Mouse (Mus musculus) liver, embryonic 11.5 days (tissue): ENCODE results near the gene Mta2. TPM values are rescaled to one million over a fixed set of nuclear protein-coding genes. Genes with fewer than 3 reads are reported as not detected.

Source experiments
- ATAC-seq: fragments of 200-750 bp; cut with Nextera tagmentation; replicated peaks from 2 replicates; pipeline ENCODE4 v1.8.0; 2017; ENCODE audit warnings: moderate number of reproducible peaks, mild to moderate bottlenecking, moderate TSS enrichment, moderate library complexity; ENCODE audit not compliant: low FRiP score
- DNase-seq: peaks from one replicate; pipeline ENCODE4 v3.0.0-alpha.2; 2017; ENCODE audit warnings: low spot score
- H3K27ac ChIP-seq: fragments of 300-500 bp; sonication (generic); 2 replicates; pipeline ENCODE4 v1.5.1; 2014; ENCODE audit warnings: mild to moderate bottlenecking, low read depth, low read length, control low read depth
- H3K27me3 ChIP-seq: fragments of 300-500 bp; sonication (generic); replicated peaks from 2 replicates; pipeline ENCODE4 v1.6.1; 2014; ENCODE audit warnings: low read length, mixed read lengths; ENCODE audit not compliant: control insufficient read depth, insufficient read depth
- H3K36me3 ChIP-seq: fragments of 300-500 bp; sonication (generic); 2 replicates; pipeline ENCODE4 v1.6.1; 2014; ENCODE audit warnings: mild to moderate bottlenecking, low read length, moderate library complexity, mixed read lengths; ENCODE audit not compliant: control insufficient read depth, insufficient read depth
- H3K4me1 ChIP-seq: fragments of 300-500 bp; sonication (generic); replicated peaks from 2 replicates; pipeline ENCODE4 v1.6.1; 2014; ENCODE audit warnings: low read length, mixed read lengths; ENCODE audit not compliant: control insufficient read depth, insufficient read depth
- H3K4me2 ChIP-seq: fragments of 300-500 bp; sonication (generic); 2 replicates; pipeline ENCODE4 v1.6.1; 2014; ENCODE audit warnings: mild to moderate bottlenecking, control low read depth, moderate library complexity
- H3K4me3 ChIP-seq: fragments of 300-500 bp; sonication (generic); 2 replicates; pipeline ENCODE4 v1.5.1; 2014; ENCODE audit warnings: low read depth, low read length, control low read depth
- H3K9ac ChIP-seq: fragments of 300-500 bp; sonication (generic); 2 replicates; pipeline ENCODE4 v1.6.1; 2014; ENCODE audit warnings: low read depth, low read length, control low read depth
- H3K9me3 ChIP-seq: fragments of 300-500 bp; sonication (generic); 2 replicates; pipeline ENCODE4 v1.6.1; 2016; ENCODE audit warnings: low read length, inconsistent platforms, mixed read lengths; ENCODE audit not compliant: control insufficient read depth
- WGBS: fragments of 180-500 bp; shearing (Covaris S2); extraction: QIAGEN DNeasy Blood & Tissue Kit; methylation state at CpG from one replicate; pipeline ENCODE4 v1.1.7; 2014; 5-methylcytosine and 5-hydroxymethylcytosine counted together
- polyA plus RNA-seq: library from polyadenylated mRNA; unstranded; fragments of >200 nt; fragmentation: Nextera tagmentation; extraction: Ambion mirVana; gene quantifications from 2 replicates; pipeline ENCODE4 v1.2.1, GENCODE M21; 2014

The Mta2 gene
- polyA plus RNA-seq, 1 experiment from 2014 or later, result 75.6 TPM

DNA sequence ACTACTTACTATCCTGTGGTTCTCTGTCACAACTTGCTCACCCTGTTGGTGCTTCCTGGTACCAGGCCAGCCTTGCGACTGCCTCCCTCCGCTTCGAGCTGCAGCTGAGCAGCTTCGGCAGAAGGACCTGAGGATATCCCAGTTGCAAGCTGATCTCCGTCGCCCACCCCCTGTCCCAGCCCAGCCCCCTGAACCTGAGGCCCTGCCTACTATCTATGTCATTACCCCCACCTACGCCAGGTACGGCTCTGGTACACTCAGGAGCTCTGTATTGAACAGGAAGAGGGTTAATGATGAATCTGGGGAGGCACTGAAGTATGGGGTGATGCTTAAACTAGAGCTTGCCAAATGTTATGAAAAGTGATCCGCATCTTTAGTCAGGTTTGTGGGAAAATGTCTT, 19.9 kb upstream of the Mta2 start:
- Histone ChIP-seq H3K9me3 (no peaks in the 10 kb centered on the region), H3K4me2 (peak overlapping the region; percentile 81), H3K4me3 (peak overlapping the region; percentile 84), H3K27ac (peak overlapping the region; percentile 90; the same call in 1 of the 2 replicates), H3K36me3 (peaks cover 12% of the 10 kb centered on the region; the same call in 1 of the 2 replicates), H3K4me1 (peaks cover 18% of the 10 kb centered on the region), H3K9ac (0 out of 2 replicates have a peak overlapping the region, but pooled peaks have one; percentile 34), H3K27me3 (no peaks in the 10 kb centered on the region)
- DNase-seq, result no peak
- no peak for ATAC-seq
- WGBS, result 74% methylated on average over 9 of the region's 9 CpGs

DNA sequence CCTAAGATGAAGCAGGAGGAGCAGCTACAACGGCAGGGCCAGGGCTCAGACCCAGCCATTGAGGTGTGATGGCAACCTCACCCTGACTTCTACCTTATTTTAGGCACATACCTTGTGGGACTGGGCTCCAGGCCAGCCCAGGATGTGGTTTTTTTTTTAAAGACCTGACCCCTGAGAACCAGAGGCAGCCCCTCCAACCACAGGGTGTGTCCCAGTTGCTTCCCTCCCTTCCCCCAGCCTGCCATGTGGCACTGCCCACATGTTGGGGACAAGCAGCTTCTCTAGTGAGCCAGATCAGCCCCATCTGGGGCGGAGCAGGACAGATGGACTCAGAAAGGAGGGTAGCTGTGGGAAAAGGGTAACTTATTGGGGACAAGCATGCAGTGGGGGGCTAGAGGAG, 14.9 kb upstream of the Mta2 start:
- Histone ChIP-seq H3K4me3 (no peak overlapping the region), H3K9me3 (no peaks in the 10 kb centered on the region), H3K4me1 (peaks cover 39% of the 10 kb centered on the region), H3K27me3 (no peaks in the 10 kb centered on the region), H3K4me2 (peak overlapping the region; percentile 19; the same call in 1 of the 2 replicates), H3K27ac (0 out of 2 replicates have a peak overlapping the region, but pooled peaks have one; percentile 8), H3K9ac (peak overlapping the region; percentile 26), H3K36me3 (peaks cover 12% of the 10 kb centered on the region; the same call in 1 of the 2 replicates)
- no peak for ATAC-seq
- WGBS, result 65% methylated on average over 2 of the region's 2 CpGs
- no peak for DNase-seq

DNA sequence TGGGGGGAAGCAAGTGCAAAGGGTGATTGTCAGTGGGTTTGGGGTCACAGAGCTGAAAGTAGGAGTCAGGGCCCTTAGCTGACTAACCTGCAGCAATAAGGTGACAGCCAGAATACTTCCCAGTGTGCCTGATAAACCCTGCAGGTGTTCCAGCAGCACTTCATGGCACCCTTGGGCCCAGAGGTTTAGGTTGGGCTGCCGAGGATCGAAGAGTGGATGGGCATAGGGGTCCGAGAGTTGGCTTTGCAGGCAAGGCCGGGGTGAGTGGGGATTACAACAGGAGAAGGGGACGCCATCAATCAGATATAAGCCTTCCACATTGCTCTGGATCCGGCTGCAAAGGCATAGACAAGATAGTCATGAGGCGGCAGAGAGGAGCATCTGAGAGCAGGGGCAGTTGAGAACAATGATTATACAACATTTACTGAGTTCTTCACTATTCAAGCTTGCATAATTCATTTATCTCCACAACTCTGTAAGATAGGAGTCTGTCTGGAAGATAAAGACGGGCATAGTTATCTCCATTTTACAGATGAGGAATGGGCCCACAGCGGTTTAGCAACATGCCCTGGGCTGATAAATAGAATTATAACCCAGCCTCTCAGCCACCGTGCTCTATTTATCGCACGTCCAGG, 13.7 kb upstream of the Mta2 start:
- Histone ChIP-seq H3K36me3 (peaks cover 12% of the 10 kb centered on the region; the same call in 1 of the 2 replicates), H3K27ac (peak overlapping the region; percentile 92), H3K9me3 (no peaks in the 10 kb centered on the region), H3K4me1 (peaks cover 37% of the 10 kb centered on the region), H3K4me3 (no peak overlapping the region), H3K4me2 (peak overlapping the region; percentile 90), H3K27me3 (no peaks in the 10 kb centered on the region), H3K9ac (no peak overlapping the region)
- ATAC-seq (peak; percentile 65), DNase-seq (no peak)
- WGBS, result 54% methylated on average over 12 of the region's 12 CpGs

DNA sequence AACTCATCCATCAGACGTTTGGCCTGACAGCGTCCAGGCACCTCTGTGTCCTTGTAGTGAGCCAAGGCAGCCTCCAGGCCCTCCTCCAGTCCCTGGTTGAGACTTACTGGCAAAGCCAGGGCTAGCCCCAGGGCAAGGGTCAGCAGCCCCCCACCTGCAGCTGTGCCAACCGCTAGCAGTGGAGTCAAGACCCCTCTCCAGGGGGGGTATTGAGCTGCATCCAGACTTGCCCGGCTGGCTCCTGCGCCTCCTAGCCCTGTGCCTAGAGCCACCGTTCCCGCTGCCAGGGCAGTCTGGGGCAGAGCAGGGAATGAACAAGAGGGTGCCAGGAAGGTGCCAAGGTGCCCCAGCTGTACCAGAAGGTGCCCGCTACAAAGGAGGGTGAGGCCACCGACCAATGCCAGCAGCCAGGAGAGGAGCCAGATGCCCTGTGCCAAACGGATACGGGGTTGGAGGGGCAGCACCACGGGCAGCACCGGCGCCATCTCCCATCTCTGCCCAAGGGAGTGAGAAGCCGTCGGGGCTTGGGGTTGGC, 12.9 kb upstream of the Mta2 start:
- Histone ChIP-seq H3K36me3 (peaks cover 17% of the 10 kb centered on the region; the same call in 1 of the 2 replicates), H3K27me3 (no peaks in the 10 kb centered on the region), H3K27ac (peak overlapping the region; percentile 92), H3K9ac (peak overlapping the region; percentile 88; the same call in 1 of the 2 replicates), H3K9me3 (no peaks in the 10 kb centered on the region), H3K4me1 (peaks cover 36% of the 10 kb centered on the region), H3K4me3 (peak overlapping the region; percentile 87), H3K4me2 (peak overlapping the region; percentile 90)
- ATAC-seq, result no peak; the same call in 1 of the 2 replicates
- WGBS, result 28% methylated on average over 16 of the region's 16 CpGs
- no peak for DNase-seq

DNA sequence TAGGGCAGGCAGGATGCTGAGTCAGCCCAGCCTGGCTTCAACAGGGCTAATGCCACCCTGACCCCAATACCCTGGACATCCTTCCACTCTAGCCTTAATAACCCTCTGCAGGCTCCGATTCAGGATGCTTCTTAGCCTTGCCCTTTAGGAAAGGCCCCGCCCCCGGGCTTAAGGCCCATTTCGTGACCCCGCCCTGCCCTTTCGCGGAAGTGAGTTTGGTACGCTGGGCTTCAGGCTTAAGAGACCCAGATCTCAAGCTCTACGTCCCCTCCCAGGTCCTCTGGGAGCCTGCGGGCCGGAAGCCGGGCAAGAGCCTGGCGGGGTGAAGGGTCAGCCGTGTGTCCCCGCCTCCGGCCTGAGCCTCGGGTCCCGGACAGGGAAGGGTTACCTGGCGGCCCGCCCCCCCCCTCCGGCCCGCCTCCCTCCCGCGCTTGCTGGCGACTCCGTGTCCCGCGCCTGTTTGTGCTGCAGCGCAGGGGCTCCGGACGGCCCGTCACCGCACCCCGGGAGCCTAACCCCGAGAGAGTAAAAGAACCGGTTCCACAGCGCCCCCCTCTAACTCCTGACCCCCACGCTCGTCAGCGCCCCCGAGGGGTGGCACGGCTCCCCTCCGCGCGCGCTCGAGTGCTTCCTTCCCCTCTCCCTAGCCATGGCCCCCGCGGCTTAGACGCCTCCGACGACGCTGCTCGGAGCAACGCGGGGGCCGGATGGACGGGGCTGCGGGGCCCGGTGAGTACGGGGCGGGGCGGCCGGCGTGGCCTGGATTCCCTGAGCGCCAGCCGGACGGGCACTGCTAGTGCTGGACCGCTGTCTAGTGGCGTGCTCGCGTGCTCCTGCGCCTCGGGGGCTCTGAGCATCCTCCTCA, 12.2 kb upstream of the Mta2 start, which contains the start of the genes Rom1 and Eml3:
Gene Rom1, minus strand, starts transcription at position 133 of the 865 bp plus-strand sequence.
Gene Eml3, plus strand, starts transcription at position 329 of the 865 bp plus-strand sequence.
- H3K4me1 ChIP-seq, result peaks cover 34% of the 10 kb centered on the region
- ATAC-seq (peak; percentile 75), DNase-seq (peak; percentile 86)
- H3K4me2 ChIP-seq, result peak within 1 kb of the TSS; percentile 90
- H3K9me3 ChIP-seq, result no peaks in the 10 kb centered on the region
- no peaks in the 10 kb centered on the region for H3K27me3 ChIP-seq
- H3K27ac ChIP-seq, result peak within 1 kb of the TSS; percentile 92
- peak within 1 kb of the TSS; percentile 87 for H3K4me3 ChIP-seq
- under 1% methylated on average over 68 of the region's 74 CpGs for WGBS
- peaks cover 21% of the 10 kb centered on the region; the same call in 1 of the 2 replicates for H3K36me3 ChIP-seq
- peak within 1 kb of the TSS; percentile 88 for H3K9ac ChIP-seq

DNA sequence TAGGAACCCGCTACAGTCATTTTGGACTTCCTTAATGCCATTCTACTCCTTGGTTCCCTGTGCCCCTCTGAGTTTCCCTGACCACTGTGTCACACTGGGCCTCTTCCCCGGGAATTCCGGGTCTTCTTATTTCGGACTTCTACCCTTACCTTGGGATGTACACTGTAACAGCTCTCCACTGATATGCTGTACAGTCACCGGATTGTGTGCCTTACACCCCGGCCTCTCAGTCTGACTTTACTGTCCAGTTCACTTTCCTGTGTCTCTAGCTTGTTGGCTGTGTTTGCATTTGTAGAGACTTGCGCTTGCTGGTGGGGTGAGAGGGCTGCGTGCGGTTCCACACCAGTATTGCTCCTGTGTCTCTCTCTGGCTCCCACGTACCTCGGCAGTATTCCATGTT, 11.6 kb upstream of the Mta2 start:
- WGBS, result 10% methylated on average over 11 of the region's 11 CpGs
- peak overlapping the region; percentile 88 for H3K9ac ChIP-seq
- H3K27ac ChIP-seq, result peak overlapping the region; percentile 92
- no peaks in the 10 kb centered on the region for H3K9me3 ChIP-seq
- H3K4me1 ChIP-seq, result peaks cover 34% of the 10 kb centered on the region
- peak overlapping the region; percentile 90 for H3K4me2 ChIP-seq
- no peaks in the 10 kb centered on the region for H3K27me3 ChIP-seq
- DNase-seq (no peak), ATAC-seq (no peak)
- H3K36me3 ChIP-seq, result peaks cover 27% of the 10 kb centered on the region
- peak overlapping the region; percentile 87 for H3K4me3 ChIP-seq

DNA sequence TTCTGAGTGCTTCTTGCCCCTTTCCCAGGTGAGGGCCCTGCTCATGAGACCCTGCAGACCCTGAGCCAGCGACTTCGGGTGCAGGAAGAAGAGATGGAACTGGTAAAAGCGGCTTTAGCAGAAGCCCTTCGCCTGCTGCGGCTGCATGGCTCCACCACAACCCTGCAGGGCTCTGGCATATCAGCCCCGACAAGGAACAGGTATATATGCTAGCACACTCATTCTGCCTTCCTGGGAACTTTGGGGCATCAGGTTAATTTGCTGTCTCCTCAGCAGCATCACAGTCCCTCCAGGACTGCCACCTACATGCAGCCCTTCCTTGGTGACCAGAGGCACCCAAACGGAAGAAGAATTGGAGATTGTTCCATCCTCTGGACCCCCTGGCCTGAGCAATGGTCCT, 10.9 kb upstream of the Mta2 start:
- no peak for DNase-seq
- WGBS, result 80% methylated on average over 7 of the region's 7 CpGs
- ATAC-seq, result no peak
- Histone ChIP-seq H3K9me3 (no peaks in the 10 kb centered on the region), H3K4me1 (peaks cover 34% of the 10 kb centered on the region), H3K4me2 (peak overlapping the region; percentile 90), H3K9ac (peak overlapping the region; percentile 88), H3K4me3 (peak overlapping the region; percentile 87), H3K27me3 (no peaks in the 10 kb centered on the region), H3K27ac (no peak overlapping the region; the same call in 1 of the 2 replicates), H3K36me3 (peaks cover 25% of the 10 kb centered on the region)

DNA sequence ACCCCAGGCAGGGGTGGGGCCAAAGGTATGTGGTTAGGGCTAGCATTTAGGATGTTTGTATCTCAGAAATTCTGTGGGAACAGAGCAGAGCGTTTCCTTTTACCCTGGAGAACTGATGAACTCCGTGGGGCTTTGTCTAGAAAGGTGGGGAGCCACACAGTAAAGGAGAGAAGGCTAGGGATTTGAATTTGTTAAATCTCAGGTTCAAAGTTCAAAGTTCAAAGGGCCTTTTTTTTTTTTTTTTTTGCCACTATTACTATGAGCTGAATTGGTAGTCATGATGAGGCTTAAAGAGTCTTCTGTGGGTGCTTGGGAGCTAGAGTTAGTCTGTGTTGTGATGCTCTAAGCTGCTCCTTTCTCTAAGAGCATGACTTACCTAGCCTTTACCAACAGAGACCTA, 4.9 kb upstream of the Mta2 start:
- Histone ChIP-seq H3K4me2 (no peak overlapping the region), H3K27me3 (no peaks in the 10 kb centered on the region), H3K9me3 (no peaks in the 10 kb centered on the region), H3K4me1 (peaks cover 12% of the 10 kb centered on the region), H3K27ac (no peak overlapping the region), H3K9ac (no peak overlapping the region), H3K36me3 (peaks cover 33% of the 10 kb centered on the region), H3K4me3 (no peak overlapping the region)
- 80% methylated on average over 2 of the region's 2 CpGs for WGBS
- DNase-seq (no peak), ATAC-seq (no peak)
